Mouse (Mus musculus): ENCODE measurements around the gene Foxo1. TPM values are rescaled to one million over a fixed set of nuclear protein-coding genes. Genes with fewer than 3 reads are reported as not detected.

Foxo1 gene
- polyA plus RNA-seq, 1 experiment from 2014 or later: 2.6 TPM

GRCm38 (mm10) chr3:52354203-52354602 is 86.1 kb downstream of the Foxo1 start:
- Histone ChIP-seq H3K36me3 (no peaks in the 10 kb centered on the region), H3K4me1 (no peaks in the 10 kb centered on the region), H3K27ac (no peak overlapping the region), H3K4me2 (no peak overlapping the region), H3K4me3 (no peak overlapping the region), H3K9ac (no peak overlapping the region), H3K27me3 (replicated peaks) (no peaks in the 10 kb centered on the region), H3K9me3 (replicated peaks) (no peaks in the 10 kb centered on the region)
- no peak for ATAC-seq
- WGBS (ENCODE audit: insufficient replicate concordance): 73% methylated on average over 7 of the region's 7 CpGs

GRCm38 (mm10) chr3:52357265-52357953 is 89.3 kb downstream of the Foxo1 start:
- no peak overlapping the region for H3K27ac ChIP-seq
- H3K9me3 ChIP-seq (replicated peaks): no peaks in the 10 kb centered on the region
- no peak overlapping the region for H3K4me2 ChIP-seq
- no peaks in the 10 kb centered on the region for H3K27me3 ChIP-seq (replicated peaks)
- no peak for ATAC-seq
- H3K9ac ChIP-seq: no peak overlapping the region
- H3K36me3 ChIP-seq: no peaks in the 10 kb centered on the region
- 72% methylated on average over 15 of the region's 15 CpGs for WGBS (ENCODE audit: insufficient replicate concordance)
- H3K4me3 ChIP-seq: no peak overlapping the region
- H3K4me1 ChIP-seq: no peaks in the 10 kb centered on the region

- 74% methylated on average over 6 of the region's 6 CpGs for WGBS (ENCODE audit: insufficient replicate concordance)
- no peak overlapping the region for H3K9ac ChIP-seq
Observed at GRCm38 (mm10) chr3:52364576-52364975, 96.4 kb downstream of the Foxo1 start.

GRCm38 (mm10) chr3:52369204-52369603 is 101.1 kb downstream of the Foxo1 start:
- no peak for ATAC-seq
- Histone ChIP-seq H3K4me2 (no peak overlapping the region), H3K4me3 (no peak overlapping the region), H3K9me3 (replicated peaks) (no peaks in the 10 kb centered on the region), H3K27me3 (replicated peaks) (no peaks in the 10 kb centered on the region), H3K36me3 (no peaks in the 10 kb centered on the region), H3K27ac (no peak overlapping the region), H3K4me1 (no peaks in the 10 kb centered on the region), H3K9ac (no peak overlapping the region)
- 75% methylated on average over 9 of the region's 9 CpGs for WGBS (ENCODE audit: insufficient replicate concordance)

More at GRCm38 (mm10) chr3:52364576-52364975, 96.4 kb downstream of the Foxo1 start:
- Histone ChIP-seq H3K27ac (no peak overlapping the region), H3K4me1 (no peaks in the 10 kb centered on the region), H3K9me3 (replicated peaks) (no peaks in the 10 kb centered on the region), H3K36me3 (no peaks in the 10 kb centered on the region), H3K27me3 (replicated peaks) (no peaks in the 10 kb centered on the region), H3K4me3 (no peak overlapping the region), H3K4me2 (no peak overlapping the region)
- no peak for ATAC-seq

- ATAC-seq: no peak
- Histone ChIP-seq H3K4me3 (no peak overlapping the region), H3K36me3 (no peaks in the 10 kb centered on the region), H3K4me1 (no peaks in the 10 kb centered on the region), H3K9me3 (replicated peaks) (no peaks in the 10 kb centered on the region), H3K27ac (no peak overlapping the region), H3K9ac (no peak overlapping the region), H3K4me2 (no peak overlapping the region), H3K27me3 (replicated peaks) (no peaks in the 10 kb centered on the region)
- 51% methylated on average over 7 of the region's 7 CpGs for WGBS (ENCODE audit: insufficient replicate concordance)
Observed at GRCm38 (mm10) chr3:52369881-52370428, 101.8 kb downstream of the Foxo1 start.

GRCm38 (mm10) chr3:52376974-52377373 is 108.8 kb downstream of the Foxo1 start:
- Histone ChIP-seq H3K4me1 (no peaks in the 10 kb centered on the region), H3K27ac (no peak overlapping the region), H3K36me3 (no peaks in the 10 kb centered on the region), H3K9me3 (replicated peaks) (no peaks in the 10 kb centered on the region), H3K4me3 (no peak overlapping the region), H3K9ac (no peak overlapping the region), H3K27me3 (replicated peaks) (no peaks in the 10 kb centered on the region), H3K4me2 (no peak overlapping the region)
- 64% methylated on average over 5 of the region's 5 CpGs for WGBS (ENCODE audit: insufficient replicate concordance)
- no peak for ATAC-seq

- H3K27me3 ChIP-seq (replicated peaks): no peaks in the 10 kb centered on the region; the same call in 1 of the 2 replicates
- ATAC-seq: no peak
- WGBS (ENCODE audit: insufficient replicate concordance): 67% methylated on average over 7 of the region's 7 CpGs
Observed at GRCm38 (mm10) chr3:52383351-52383750, 115.2 kb downstream of the Foxo1 start.

GRCm38 (mm10) chr3:52386343-52386742 is 118.2 kb downstream of the Foxo1 start:
- Histone ChIP-seq H3K27me3 (replicated peaks) (no peaks in the 10 kb centered on the region; the same call in 1 of the 2 replicates), H3K9me3 (replicated peaks) (no peaks in the 10 kb centered on the region), H3K4me2 (no peak overlapping the region), H3K36me3 (no peaks in the 10 kb centered on the region), H3K9ac (no peak overlapping the region), H3K4me1 (no peaks in the 10 kb centered on the region), H3K4me3 (no peak overlapping the region), H3K27ac (no peak overlapping the region)
- no peak for ATAC-seq
- 44% methylated on average over 8 of the region's 8 CpGs for WGBS (ENCODE audit: insufficient replicate concordance)

More at GRCm38 (mm10) chr3:52383351-52383750, 115.2 kb downstream of the Foxo1 start:
- H3K4me2 ChIP-seq: no peak overlapping the region
- no peak overlapping the region for H3K27ac ChIP-seq
- H3K9ac ChIP-seq: no peak overlapping the region
- H3K4me1 ChIP-seq: no peaks in the 10 kb centered on the region
- no peaks in the 10 kb centered on the region for H3K36me3 ChIP-seq
- H3K9me3 ChIP-seq (replicated peaks): no peaks in the 10 kb centered on the region
- H3K4me3 ChIP-seq: no peak overlapping the region

- H3K27ac ChIP-seq: no peak overlapping the region
- H3K27me3 ChIP-seq (replicated peaks): no peaks in the 10 kb centered on the region
- H3K9ac ChIP-seq: no peak overlapping the region
- H3K4me3 ChIP-seq: no peak overlapping the region
- no peaks in the 10 kb centered on the region for H3K4me1 ChIP-seq
- no peak for ATAC-seq
- WGBS (ENCODE audit: insufficient replicate concordance): 41% methylated on average over 7 of the region's 7 CpGs
- H3K36me3 ChIP-seq: no peaks in the 10 kb centered on the region
- H3K9me3 ChIP-seq (replicated peaks): no peaks in the 10 kb centered on the region
- H3K4me2 ChIP-seq: no peak overlapping the region
Observed at GRCm38 (mm10) chr3:52390321-52390720, 122.2 kb downstream of the Foxo1 start.

- Histone ChIP-seq H3K9me3 (replicated peaks) (no peaks in the 10 kb centered on the region), H3K4me1 (no peaks in the 10 kb centered on the region), H3K36me3 (no peaks in the 10 kb centered on the region), H3K9ac (no peak overlapping the region), H3K4me3 (no peak overlapping the region), H3K27me3 (replicated peaks) (no peaks in the 10 kb centered on the region), H3K27ac (no peak overlapping the region), H3K4me2 (no peak overlapping the region)
- 40% methylated on average over 17 of the region's 17 CpGs for WGBS (ENCODE audit: insufficient replicate concordance)
- no peak for ATAC-seq
Observed at GRCm38 (mm10) chr3:52390766-52391665, 122.9 kb downstream of the Foxo1 start.

GRCm38 (mm10) chr3:52391897-52392296 is 123.8 kb downstream of the Foxo1 start:
- 72% methylated on average over 6 of the region's 6 CpGs for WGBS (ENCODE audit: insufficient replicate concordance)
- H3K4me2 ChIP-seq: no peak overlapping the region
- H3K4me3 ChIP-seq: no peak overlapping the region
- H3K27ac ChIP-seq: no peak overlapping the region
- no peak overlapping the region for H3K9ac ChIP-seq
- no peaks in the 10 kb centered on the region for H3K27me3 ChIP-seq (replicated peaks)
- H3K4me1 ChIP-seq: no peaks in the 10 kb centered on the region
- no peaks in the 10 kb centered on the region for H3K9me3 ChIP-seq (replicated peaks)
- no peaks in the 10 kb centered on the region for H3K36me3 ChIP-seq
- no peak for ATAC-seq

- no peak overlapping the region for H3K9ac ChIP-seq
- H3K36me3 ChIP-seq: no peaks in the 10 kb centered on the region
- no peaks in the 10 kb centered on the region for H3K9me3 ChIP-seq (replicated peaks)
- H3K27ac ChIP-seq: no peak overlapping the region
- ATAC-seq: no peak
- no peaks in the 10 kb centered on the region for H3K4me1 ChIP-seq
- H3K4me3 ChIP-seq: no peak overlapping the region
- WGBS (ENCODE audit: insufficient replicate concordance): 49% methylated on average over 2 of the region's 2 CpGs
- H3K4me2 ChIP-seq: no peak overlapping the region
- H3K27me3 ChIP-seq (replicated peaks): no peaks in the 10 kb centered on the region
Observed at GRCm38 (mm10) chr3:52392521-52392920, 124.4 kb downstream of the Foxo1 start.
